Mouse (Mus musculus) left cerebral cortex, adult 18-20 months (tissue): ENCODE measurements around the gene Thoc7. TPM values are rescaled to one million over a fixed set of nuclear protein-coding genes. Genes with fewer than 3 reads are reported as not detected.

ENCODE experiments used
- DNase-seq, 2 experiments: peaks; one replicate each; pipeline ENCODE4 v3.0.0; 2021 to 2022; ENCODE audit warnings: low spot score in 2 of 2, mixed read lengths in 1 of 2
- total RNA-seq, 2 experiments: library from RNA; stranded (reverse); gene quantifications; 2 replicates each; pipeline ENCODE4 v1.2.3; 2021

The Thoc7 gene
- total RNA-seq, 2 experiments from 2014 or later, result 95.3 to 104 TPM

DNA sequence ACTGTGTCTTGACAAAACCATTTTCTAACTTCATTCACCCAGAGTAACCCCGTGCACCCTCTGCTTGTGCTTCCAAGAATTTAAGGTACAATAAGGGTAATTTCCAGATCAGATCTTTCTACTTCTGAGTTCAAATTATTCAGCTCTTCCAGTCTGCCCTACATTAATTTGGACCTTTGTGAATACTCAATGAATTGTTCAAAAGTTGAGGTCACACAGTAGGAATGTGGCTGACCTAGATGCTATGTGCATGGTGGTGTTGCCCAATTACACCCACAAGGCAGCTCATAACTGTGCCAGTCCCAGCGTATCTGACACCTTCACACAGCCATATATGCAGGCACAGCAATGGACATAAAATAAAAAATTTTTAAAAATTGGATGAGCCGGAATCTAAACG is 17.0 kb downstream of the Thoc7 start:
- DNase-seq, result no peak

DNA sequence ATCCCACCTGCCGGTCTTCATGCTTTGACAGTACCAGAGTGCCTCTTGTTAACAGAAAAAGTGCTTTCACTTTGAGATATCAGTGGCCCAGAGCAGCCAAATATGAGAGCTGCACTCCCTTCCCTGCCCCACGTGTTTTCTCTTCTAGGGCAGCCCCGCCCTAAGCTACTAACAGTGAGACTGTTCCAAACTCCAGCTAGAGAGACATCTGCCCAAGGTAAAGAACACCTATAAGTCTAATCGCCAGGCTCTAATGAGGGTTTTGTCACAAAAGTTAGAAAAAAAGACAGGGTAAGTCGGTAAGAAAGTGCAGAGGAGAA is 27.6 kb downstream of the Thoc7 start:
- DNase-seq, result no peak

DNA sequence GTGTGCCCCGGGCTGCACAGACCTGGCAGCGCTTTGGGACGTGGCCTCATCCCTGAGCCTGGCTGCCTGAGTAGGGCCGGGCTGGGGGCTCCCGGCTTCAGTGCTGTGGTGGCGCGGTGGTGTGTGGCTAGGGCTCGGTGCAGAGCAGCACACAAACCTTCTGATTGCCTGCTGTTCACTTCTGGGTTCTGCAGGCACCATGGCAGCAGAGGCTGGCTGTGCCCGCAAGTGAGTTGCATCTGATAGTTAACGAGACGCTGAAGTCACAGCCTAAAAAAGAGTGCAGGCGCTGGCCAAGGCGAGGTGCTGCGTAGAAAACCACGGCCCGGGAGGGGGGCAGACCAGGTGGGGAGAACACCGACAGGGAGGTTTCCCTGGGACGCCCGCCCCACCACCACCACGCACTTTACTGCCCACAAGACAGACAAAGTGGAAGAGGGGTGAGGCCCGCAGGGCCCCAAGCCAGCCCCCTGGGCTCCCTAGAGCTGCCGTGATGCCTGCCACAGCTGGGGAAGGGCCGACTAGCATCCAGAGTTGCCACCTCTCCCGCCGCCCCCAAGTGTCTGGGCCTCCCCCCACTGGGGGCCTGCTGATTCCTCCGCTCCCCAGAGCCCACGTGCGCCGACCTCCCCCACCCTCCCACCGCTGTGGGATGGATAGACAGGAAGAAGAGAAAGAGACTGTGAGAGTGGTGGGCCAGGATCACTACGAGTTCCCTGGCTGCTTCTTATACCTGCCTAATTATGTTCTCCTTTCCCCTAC is 28.2 kb downstream of the Thoc7 start:
- DNase-seq, result no peak

DNA sequence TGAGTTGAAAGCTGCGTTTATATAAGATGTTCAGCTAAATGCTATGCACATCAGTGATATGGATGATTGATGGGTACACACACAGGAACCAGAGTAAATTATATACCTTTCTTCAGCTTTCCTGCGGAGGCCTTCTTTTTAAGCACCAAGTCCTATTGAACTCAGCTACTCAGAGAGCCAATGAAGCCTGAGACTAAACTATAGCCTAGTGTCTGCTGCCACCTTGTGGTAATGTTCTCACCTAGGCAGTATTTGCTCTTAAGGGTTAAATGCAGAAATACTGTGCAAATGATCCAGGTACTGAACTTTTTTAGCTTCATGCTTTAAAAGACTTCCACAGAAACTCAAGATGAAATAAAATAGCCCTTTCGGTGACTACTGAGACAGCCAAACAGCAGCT is 44.0 kb downstream of the Thoc7 start:
- peak; percentile 53 to 72 for DNase-seq

DNA sequence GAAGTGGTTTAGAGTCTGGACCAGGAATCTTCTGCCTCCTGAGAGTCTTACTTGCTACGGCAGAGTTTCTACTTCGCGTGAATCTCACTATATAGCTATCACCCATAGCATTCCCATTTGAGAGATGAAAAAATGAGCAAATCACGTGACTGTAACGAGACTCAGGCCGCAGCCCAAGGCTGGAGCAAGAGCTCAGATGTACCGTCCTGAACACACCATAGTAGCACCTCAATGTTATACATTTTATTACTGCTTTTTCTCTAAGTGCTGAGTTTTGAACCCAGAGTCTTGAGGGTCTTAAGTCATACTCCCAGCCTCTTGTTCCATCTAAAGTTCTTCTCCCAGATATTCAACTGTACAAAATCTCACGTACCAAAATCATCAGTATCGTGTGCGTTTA is 44.4 kb downstream of the Thoc7 start:
- no peak for DNase-seq

DNA sequence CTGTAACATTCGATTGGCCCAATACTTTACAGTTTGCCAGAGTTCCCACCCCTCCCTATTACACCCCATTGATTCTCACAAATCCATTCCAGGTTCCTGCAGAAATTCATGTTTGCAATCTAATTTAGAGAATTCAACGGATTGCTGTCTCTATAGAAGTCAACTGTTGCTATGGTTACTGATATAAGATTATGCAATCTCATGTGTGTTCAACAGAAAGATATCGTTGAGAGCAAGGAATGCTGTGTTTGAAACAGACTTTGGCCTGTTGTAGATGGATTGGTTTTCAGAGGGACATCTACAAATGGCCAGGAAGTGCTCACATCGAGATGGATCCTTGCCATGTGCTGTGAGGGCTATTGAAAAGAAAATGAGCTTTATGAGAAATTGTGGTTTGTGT is 46.4 kb downstream of the Thoc7 start:
- DNase-seq, result no peak

DNA sequence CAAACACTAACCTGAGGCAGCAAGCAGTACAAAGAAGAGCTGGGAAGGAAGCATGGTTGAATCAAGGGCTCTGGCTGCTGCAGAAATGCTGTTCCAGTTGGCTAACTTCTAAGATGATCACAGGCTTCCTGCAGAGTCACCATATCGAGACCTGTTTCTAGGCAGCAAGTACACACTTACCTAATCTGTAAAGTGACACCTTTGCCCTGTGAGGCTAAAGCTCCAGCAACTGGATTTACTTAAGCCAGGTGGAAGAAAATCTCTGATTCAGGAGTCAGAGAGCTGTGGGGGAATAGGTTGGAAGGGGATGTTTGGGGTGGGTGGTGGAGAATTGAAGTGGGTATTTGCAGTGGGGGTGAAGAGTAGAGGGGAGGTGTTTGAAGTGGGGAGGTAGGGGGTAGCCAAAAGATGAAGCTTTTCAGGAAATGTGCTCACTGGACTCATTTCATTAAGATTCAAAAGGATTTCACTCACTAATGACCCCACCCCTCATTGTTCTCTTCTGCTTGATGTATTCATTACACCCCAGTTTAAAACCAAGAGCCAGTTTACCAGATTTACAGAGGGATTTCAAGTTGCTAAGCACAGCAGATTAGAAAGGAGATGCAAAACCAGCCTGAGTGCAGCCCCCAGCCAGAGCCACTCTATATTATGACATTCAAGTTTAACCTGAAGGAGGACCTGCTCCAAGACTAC is 47.1 kb downstream of the Thoc7 start, which contains the start of gene Gm281:
Gm281 (minus strand) TSS at position 92 of the 696 bp plus-strand sequence.
- DNase-seq, result no peak

DNA sequence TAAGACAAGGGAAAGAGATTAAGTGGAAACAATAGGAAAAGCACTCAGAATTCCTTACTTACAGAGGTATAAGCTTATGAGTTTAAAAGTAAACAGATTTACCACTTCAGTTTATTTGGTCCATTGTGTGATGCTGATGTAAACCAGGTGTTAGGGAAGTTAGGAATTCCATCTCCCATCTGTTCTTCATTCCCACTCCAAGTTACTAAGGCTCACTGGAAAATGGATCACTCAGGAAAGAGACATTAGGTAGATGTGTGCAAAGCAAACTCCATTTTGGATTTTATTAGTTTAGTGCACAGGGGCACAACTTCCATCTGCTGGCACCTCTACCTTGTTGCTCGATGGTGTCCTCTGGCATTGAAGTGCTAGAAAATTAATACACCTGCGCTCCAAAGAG is 51.5 kb downstream of the Thoc7 start:
- DNase-seq, result no peak

DNA sequence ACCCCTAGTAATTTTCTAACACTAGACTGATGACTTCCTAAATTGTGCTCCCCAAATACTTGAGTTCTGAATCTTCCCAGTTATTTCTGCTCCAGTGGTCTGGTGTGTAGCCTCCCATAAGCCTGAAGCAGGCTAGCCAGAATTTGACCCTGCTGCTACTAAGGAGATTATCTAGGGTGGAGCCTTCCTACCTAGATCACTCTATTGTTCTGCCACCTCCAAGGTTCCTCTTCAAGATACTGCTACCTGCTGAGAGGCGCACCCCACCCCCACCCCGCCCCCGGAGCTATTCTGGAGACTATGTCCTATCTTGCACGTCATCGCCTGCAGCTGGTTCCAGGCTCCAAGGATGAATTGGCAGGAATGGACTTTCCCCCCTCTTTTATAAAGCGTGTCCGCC is 54.5 kb downstream of the Thoc7 start:
- no peak for DNase-seq

DNA sequence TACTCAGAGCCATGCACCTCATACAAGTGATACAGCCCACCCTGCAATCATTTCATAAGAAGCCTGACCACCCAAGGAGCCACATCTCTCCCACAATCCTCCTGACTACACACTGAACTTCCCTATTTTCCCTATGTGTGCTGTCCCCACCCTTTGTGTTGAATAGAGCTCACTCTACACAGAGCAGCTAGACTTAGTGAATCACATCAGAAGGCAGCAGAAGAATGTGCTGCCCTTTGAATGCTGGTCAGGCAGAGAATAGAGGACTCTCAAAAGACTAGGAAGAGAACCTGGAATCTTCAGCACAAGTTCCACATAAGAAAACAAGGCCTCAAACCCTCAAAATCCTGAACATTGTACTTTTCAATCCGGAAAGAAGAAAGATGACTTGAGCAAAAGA is 55.2 kb downstream of the Thoc7 start:
- no peak for DNase-seq

DNA sequence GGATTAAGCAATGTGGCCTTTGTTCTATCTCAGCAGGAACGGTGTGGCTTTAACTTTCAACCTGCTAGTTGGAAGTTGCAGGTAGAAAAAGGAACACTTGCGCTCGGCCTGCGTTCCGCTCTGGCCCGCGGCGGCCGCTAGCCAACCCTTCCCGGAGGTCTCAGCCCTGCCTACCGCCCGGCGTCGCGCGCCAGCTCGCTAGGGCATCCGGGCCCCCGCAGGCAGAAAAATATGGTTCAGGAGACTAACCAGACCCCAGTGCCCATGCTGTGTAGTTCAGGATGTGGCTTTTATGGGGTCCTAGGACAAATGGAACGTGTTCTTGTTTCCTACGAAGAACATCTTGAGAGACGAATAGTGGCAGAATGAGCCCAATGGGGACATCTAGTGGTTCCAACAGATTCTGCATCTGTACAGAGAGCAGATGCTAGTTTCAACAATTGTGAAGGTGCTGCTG is 60.0 kb downstream of the Thoc7 start:
- peak; percentile 58 to 60 for DNase-seq

Other genes with a start within 250 kb of the Thoc7 start
- not detected for gene Gm281, start 47.4 kb downstream of the Thoc7 start, total RNA-seq
- 10 to 100 TPM; 24.6 to 28.3 TPM for gene Atxn7, start 412 bp downstream of the Thoc7 start, total RNA-seq
- 100 to 1,000 TPM; 107 to 110 TPM for gene Psmd6, start 159.1 kb upstream of the Thoc7 start, total RNA-seq
- gene Olfr720, start 225.0 kb upstream of the Thoc7 start, total RNA-seq, result not detected